ENCODE assay signal across 24 mouse cellular contexts in genomic region chr1:172468301-172468877, GRCm38 (mm10). TPM values are rescaled to one million over a fixed set of nuclear protein-coding genes. Genes with fewer than 3 reads are reported as not detected.
DNase-seq lines count a peak whose midpoint lies in the region; ATAC-seq and TF ChIP-seq lines count a peak whose summit lies in the region.
"Had no signal": no experiment of that assay in that cellular context is flagged by ENCODE, and none has a peak within 500 bp of the region (broad histone marks: within the 10 kb centered on the region; RNA-seq: fewer than 3 reads in every experiment).

No protein-coding gene starts in this region.

- ATAC-seq in erythroblast, adult 5-6 weeks (replicated peaks; ENCODE audit: low FRiP score, poor library complexity, severe bottlenecking) = no peak
- ATAC-seq: forebrain, embryonic 14.5 days; hindbrain, embryonic 16.5 days; inflammation-experienced regulatory T-cells, adult 6 months had no signal

- DNase-seq in heart, embryonic 10.5 days (ENCODE audit: low spot score) = peak; percentile 53
- DNase-seq in heart, postnatal 10 days = no peak
- DNase-seq in ES-E14 (ENCODE audit: low read depth, low spot score) = peak; percentile 64
- peak; percentile 85 for DNase-seq in ZHBTc4 (ENCODE audit: low read depth, low spot score)
- no peak for DNase-seq in layer of hippocampus, adult 2 months (ENCODE audit: low spot score in 2 of 2)
- no peak for DNase-seq in lung, adult 2 months
- DNase-seq: adrenal gland, adult 2 months; adrenal gland, postnatal 25 days; cerebellum, adult 18-20 months; cerebellum, postnatal 10 days; gastrocnemius, adult 2 months; gastrocnemius, postnatal 25 days; heart, postnatal 4 days; kidney, adult 11 months had no signal

- TF ChIP-seq POLR2A in lung, adult 2 months (IDR thresholded peaks at IDR 0.05; ENCODE audit: borderline replicate concordance, extremely low read depth, low read depth, low read length) = no peak

- H3K4me3 ChIP-seq in heart, embryonic 10.5 days = no peak overlapping the region
- peak overlapping the region; percentile 33 to 80; a peak in 3 of 4 replicates for H3K4me3 ChIP-seq in ES-E14 (ENCODE audit: insufficient read depth in 1 of 2, low read depth in 1 of 2, low read length in 2 of 2, poor library complexity in 1 of 2, severe bottlenecking in 1 of 2)
- H3K4me3 ChIP-seq in layer of hippocampus, adult 2 months = no peak overlapping the region
- H3K4me3 ChIP-seq in lung, adult 2 months (replicated peaks; ENCODE audit: extremely low read depth, low read depth, low read length) = no peak overlapping the region
- H3K4me3 ChIP-seq: embryonic facial prominence, embryonic 10.5 days; erythroblast, embryonic 14.5 days; forebrain, embryonic 10.5 days; gastrocnemius, adult 2 months; heart, embryonic 13.5 days; hindbrain, embryonic 12.5 days had no signal

- 80% methylated on average over 11 of the region's 11 CpGs for WGBS in heart, embryonic 10.5 days
- WGBS in lung, adult 2 months = 87% methylated on average over 11 of the region's 11 CpGs

- peaks cover 14% of the 10 kb centered on the region; the same call in 1 of the 2 replicates for H3K4me1 ChIP-seq in heart, embryonic 10.5 days
- H3K4me1 ChIP-seq in ES-E14 (ENCODE audit: control insufficient read depth in 2 of 2, insufficient read depth in 2 of 2, low read length in 2 of 2, poor library complexity in 1 of 2) = peaks cover 7 to 8% of the 10 kb centered on the region in 2 experiments; a peak in 2 of 4 replicates
- no peaks in the 10 kb centered on the region for H3K4me1 ChIP-seq in lung, adult 2 months (ENCODE audit: control insufficient read depth, insufficient read depth, low read length)
- H3K4me1 ChIP-seq: forebrain, embryonic 10.5 days; hindbrain, embryonic 12.5 days had no signal

- H3K36me3 ChIP-seq in heart, embryonic 10.5 days = no peaks in the 10 kb centered on the region
- H3K36me3 ChIP-seq in ES-E14 (ENCODE audit: control insufficient read depth, insufficient read depth, low read length, poor library complexity, severe bottlenecking) = no peaks in the 10 kb centered on the region
- H3K36me3 ChIP-seq: embryonic facial prominence, embryonic 10.5 days; forebrain, embryonic 10.5 days; heart, embryonic 13.5 days; hindbrain, embryonic 12.5 days had no signal

- no peak for TF ChIP-seq CTCF in layer of hippocampus, adult 2 months (conservative IDR thresholded peaks at IDR 0.05)
- no peak for TF ChIP-seq CTCF in lung, adult 2 months (IDR thresholded peaks at IDR 0.05; ENCODE audit: insufficient read depth, low read length)

- H3K9me3 ChIP-seq in heart, embryonic 10.5 days = no peaks in the 10 kb centered on the region
- no peaks in the 10 kb centered on the region for H3K9me3 ChIP-seq in ES-E14 (ENCODE audit: control insufficient read depth, insufficient read depth, low read depth, low read length)
- H3K9me3 ChIP-seq: embryonic facial prominence, embryonic 10.5 days; forebrain, embryonic 10.5 days; heart, embryonic 13.5 days; hindbrain, embryonic 12.5 days had no signal

- intact Hi-C loops in heart, postnatal 10 days (cut with DNase I) = no loop called here

- no peaks in the 10 kb centered on the region for H3K27me3 ChIP-seq in heart, embryonic 10.5 days (ENCODE audit: insufficient read depth, poor library complexity, severe bottlenecking)
- H3K27me3 ChIP-seq: heart, embryonic 13.5 days; hindbrain, embryonic 12.5 days had no signal

- in situ Hi-C loops in ES-E14 (cut with MboI; ENCODE audit: low sequenced_read_pairs in 2 of 2, unreplicated experiment in 2 of 2) = no loop called here

- peak overlapping the region; percentile 57; the same call in 1 of the 2 replicates for H3K9ac ChIP-seq in ES-E14 (ENCODE audit: insufficient read depth, low read depth, low read length, poor library complexity, severe bottlenecking)
- H3K9ac ChIP-seq: heart, embryonic 13.5 days; hindbrain, embryonic 12.5 days had no signal

- H3K27ac ChIP-seq in heart, embryonic 10.5 days = no peak overlapping the region
- H3K27ac ChIP-seq in ES-E14 (ENCODE audit: insufficient read depth, low read depth, low read length, poor library complexity, severe bottlenecking) = no peak overlapping the region
- H3K27ac ChIP-seq in layer of hippocampus, adult 2 months = no peak overlapping the region
- H3K27ac ChIP-seq: embryonic facial prominence, embryonic 10.5 days; forebrain, embryonic 10.5 days; gastrocnemius, adult 2 months; heart, embryonic 13.5 days; hindbrain, embryonic 12.5 days had no signal

TF ChIP-seq in ES-E14, 5 proteins besides CTCF, POLR2A, EP300 and RAD21:
- TF ChIP-seq MAFK (IDR thresholded peaks at IDR 0.05; ENCODE audit: insufficient read depth, low read depth, low read length) (no peak), ZNF384 (IDR thresholded peaks at IDR 0.05; ENCODE audit: low read depth, low read length) (no peak)

RNA-seq across cellular contexts. Expression of gene Slamf9, which starts 6.8 kb away (rescaled TPM):
- 0.92 and 1.1 TPM in 2 replicates for polyA plus RNA-seq in heart, embryonic 10.5 days (2016; fragmentation: Nextera tagmentation; extraction: Ambion mirVana)
- total RNA-seq in heart, postnatal 10 days (2021) = 1 to 10 TPM; 1.3 to 1.4 TPM
- 1.6 and 2.7 TPM in 2 replicates for total RNA-seq in ES-E14 (2012; rRNA removed)
- 4.0 TPM in 1 of 2 replicates, not detected in the other for total RNA-seq in erythroblast, adult 5-6 weeks (2015; ENCODE audit: low replicate concordance)
- 0.70 and 0.77 TPM in 2 replicates for total RNA-seq in erythroblast, adult 5-6 weeks (2017; ENCODE audit: low replicate concordance)
- under 1 TPM in 1 of 2 experiments, not detected in 1; 0.38 TPM for total RNA-seq in layer of hippocampus, adult 2 months (2021)
- 10.6 and 15.2 TPM in 2 replicates for polyA plus RNA-seq in lung, adult 2 months (2012; rRNA removed)
- total RNA-seq: granulocyte monocyte progenitor cell, adult 5-6 weeks had no signal
- polyA plus RNA-seq: embryonic facial prominence, embryonic 10.5 days; erythroblast, embryonic 14.5 days; forebrain, embryonic 10.5 days had no signal

RNA-seq across cellular contexts. Expression of gene Igsf9, which starts 13.2 kb away (rescaled TPM):
- 13.7 and 37.5 TPM in 2 replicates for polyA plus RNA-seq in heart, embryonic 10.5 days (2016; fragmentation: Nextera tagmentation; extraction: Ambion mirVana)
- 1 to 10 TPM; 1.0 to 1.4 TPM for total RNA-seq in heart, postnatal 10 days (2021)
- total RNA-seq in ES-E14 (2012; rRNA removed) = 45.6 and 80.3 TPM in 2 replicates
- not detected in 2 replicates for total RNA-seq in erythroblast, adult 5-6 weeks (2015; ENCODE audit: low replicate concordance)
- total RNA-seq in erythroblast, adult 5-6 weeks (2017; ENCODE audit: low replicate concordance) = not detected in 2 replicates
- 1 to 10 TPM; 5.7 to 9.2 TPM for total RNA-seq in layer of hippocampus, adult 2 months (2021)
- 11.1 and 11.8 TPM in 2 replicates for polyA plus RNA-seq in lung, adult 2 months (2012; rRNA removed)
- total RNA-seq: granulocyte monocyte progenitor cell, adult 5-6 weeks had no signal
- polyA plus RNA-seq: erythroblast, embryonic 14.5 days had no signal

RNA-seq across cellular contexts. Expression of gene Tagln2, which starts 31.5 kb away (rescaled TPM):
- polyA plus RNA-seq in heart, embryonic 10.5 days (2016; fragmentation: Nextera tagmentation; extraction: Ambion mirVana) = 276 and 315 TPM in 2 replicates
- total RNA-seq in heart, postnatal 10 days (2021) = 100 to 1,000 TPM; 173 to 178 TPM
- total RNA-seq in ES-E14 (2012; rRNA removed) = 112 and 131 TPM in 2 replicates
- total RNA-seq in erythroblast, adult 5-6 weeks (2015; ENCODE audit: low replicate concordance) = 135 and 151 TPM in 2 replicates
- total RNA-seq in erythroblast, adult 5-6 weeks (2017; ENCODE audit: low replicate concordance) = 52.7 and 53.7 TPM in 2 replicates
- total RNA-seq in layer of hippocampus, adult 2 months (2021) = 10 to 100 TPM in 1 of 2 experiments, 1 to 10 TPM in 1; 7.9 to 13.1 TPM
- polyA plus RNA-seq in lung, adult 2 months (2012; rRNA removed) = 585 and 594 TPM in 2 replicates

RNA-seq across cellular contexts. Expression of gene Cfap45, which starts 52.2 kb away (rescaled TPM):
- polyA plus RNA-seq in heart, embryonic 10.5 days (2016; fragmentation: Nextera tagmentation; extraction: Ambion mirVana) = 1.7 and 2.4 TPM in 2 replicates
- total RNA-seq in heart, postnatal 10 days (2021) = 1 to 10 TPM; 1.8 to 2.8 TPM
- 0.67 and 1.2 TPM in 2 replicates for total RNA-seq in ES-E14 (2012; rRNA removed)
- total RNA-seq in erythroblast, adult 5-6 weeks (2015; ENCODE audit: low replicate concordance) = not detected in 2 replicates
- total RNA-seq in erythroblast, adult 5-6 weeks (2017; ENCODE audit: low replicate concordance) = 0.28 TPM in 1 of 2 replicates, not detected in the other
- total RNA-seq in layer of hippocampus, adult 2 months (2021) = 1 to 10 TPM; 4.2 to 4.8 TPM
- polyA plus RNA-seq in lung, adult 2 months (2012; rRNA removed) = 7.1 and 7.3 TPM in 2 replicates
- total RNA-seq: gastrocnemius, adult 2 months; gastrocnemius, postnatal 25 days had no signal

Comparison
In these comparisons a context has a peak if more than half of its experiments do, and no peak if none do; other contexts are left out.
1. DNase-seq: peak in heart, embryonic 10.5 days (single experiment), ES-E14 (single experiment) and ZHBTc4 (single experiment); none in heart, postnatal 10 days (0 of 2), layer of hippocampus, adult 2 months (0 of 2) and lung, adult 2 months (single experiment).
2. H3K4me3 ChIP-seq: peak in ES-E14 (2 of 2); none in heart, embryonic 10.5 days (single experiment), layer of hippocampus, adult 2 months (single experiment) and lung, adult 2 months (single experiment).